Mouse (Mus musculus) stomach, postnatal 0 days (tissue): Measurements from ENCODE around the gene Skap2.

Experiments used
- CTCF ChIP-seq: IDR thresholded peaks from 2 replicates; pipeline ENCODE4 v1.5.1; 2016; ENCODE audit warnings: antibody characterized with exemption, low read depth, mild to moderate bottlenecking, moderate library complexity
- EP300 ChIP-seq: optimal IDR thresholded peaks from 2 replicates; pipeline ENCODE3; 2016; ENCODE audit warnings: antibody characterized with exemption

DNA sequence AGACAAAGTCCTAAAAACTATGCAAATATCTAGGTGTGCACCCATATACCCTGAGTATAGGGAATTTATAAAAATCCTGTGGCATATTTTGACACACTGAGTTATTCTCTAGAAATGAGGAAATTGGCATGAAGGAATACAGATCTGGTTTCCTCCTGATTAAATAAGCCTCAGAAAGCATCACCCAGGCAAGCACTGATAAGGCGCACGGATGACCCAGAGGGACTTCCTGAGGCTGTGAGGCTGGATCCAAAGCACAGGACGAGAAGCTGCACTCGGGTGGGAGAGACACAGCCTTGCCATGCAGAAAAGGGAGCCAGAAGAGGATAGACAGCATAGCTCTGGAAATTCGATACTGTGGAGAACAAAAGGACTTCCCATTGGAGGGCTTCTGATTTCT lies 12.4 kb upstream of the Skap2 start:
- TF ChIP-seq CTCF = no peak
- TF ChIP-seq EP300 = no peak
